Mouse (Mus musculus): Measurements from ENCODE around the gene Uqcrc1. TPM values are rescaled to one million over a fixed set of nuclear protein-coding genes. Genes with fewer than 3 reads are reported as not detected.
A peak's percentile ranks its signal among the peaks of the same experiment; 100 is the strongest.

The Uqcrc1 gene
- total and polyA plus RNA-seq, 2 experiments from 2014 or later, result 1,707 to 1,782 TPM

GRCm38 (mm10) chr9:108991428-108992084, 55.1 kb downstream of the Uqcrc1 start, which contains the start of gene Pfkfb4:
Pfkfb4 (plus strand) TSS chr9:108991778.
- 2% methylated on average over 31 of the region's 31 CpGs for WGBS
- Histone ChIP-seq H3K9me3 (replicated peaks; ENCODE audit: control insufficient read depth, low read length) (no peaks in the 10 kb centered on the region), H3K36me3 (replicated peaks; ENCODE audit: control insufficient read depth, insufficient read depth, low read length) (no peaks in the 10 kb centered on the region), H3K27ac (ENCODE audit: low read depth) (peak within 1 kb of the TSS; percentile 93), H3K9ac (replicated peaks; ENCODE audit: low read depth, low read length) (peak within 1 kb of the TSS; percentile 48; the same call in 1 of the 2 replicates), H3K4me2 (ENCODE audit: low read depth, low read length) (peak within 1 kb of the TSS; percentile 88), H3K27me3 (ENCODE audit: control insufficient read depth, insufficient read depth, low read length) (no peaks in the 10 kb centered on the region), H3K4me1 (ENCODE audit: control insufficient read depth, insufficient read depth) (peaks cover 34% of the 10 kb centered on the region), H3K4me3 (ENCODE audit: low read depth, low read length) (peak within 1 kb of the TSS; percentile 53)
- TF ChIP-seq CTCF (IDR thresholded peaks at IDR 0.05; ENCODE audit: low read depth), result no peak
- no peak for TF ChIP-seq EP300 (IDR thresholded peaks at IDR 0.05; ENCODE audit: low read depth)
- ATAC-seq (ENCODE audit: insufficient read depth, low read depth) (peak; percentile 92), DNase-seq (ENCODE audit: low spot score) (peak; percentile 100)

- H3K27ac ChIP-seq (ENCODE audit: low read depth), result 0 out of 2 replicates have a peak overlapping the region, but pooled peaks have one; percentile 28
- 14% methylated on average over 18 of the region's 18 CpGs for WGBS
- no peak for ATAC-seq (ENCODE audit: insufficient read depth, low read depth)
Observed at GRCm38 (mm10) chr9:108992085-108992469, 55.6 kb downstream of the Uqcrc1 start.

GRCm38 (mm10) chr9:108992620-108993361, 56.4 kb downstream of the Uqcrc1 start:
- Histone ChIP-seq H3K9ac (replicated peaks; ENCODE audit: low read depth, low read length) (no peak overlapping the region), H3K27ac (ENCODE audit: low read depth) (no peak overlapping the region), H3K4me3 (ENCODE audit: low read depth, low read length) (no peak overlapping the region), H3K27me3 (ENCODE audit: control insufficient read depth, insufficient read depth, low read length) (no peaks in the 10 kb centered on the region), H3K4me1 (ENCODE audit: control insufficient read depth, insufficient read depth) (peaks cover 34% of the 10 kb centered on the region), H3K4me2 (ENCODE audit: low read depth, low read length) (0 out of 2 replicates have a peak overlapping the region, but pooled peaks have one; percentile 88), H3K36me3 (replicated peaks; ENCODE audit: control insufficient read depth, insufficient read depth, low read length) (no peaks in the 10 kb centered on the region), H3K9me3 (replicated peaks; ENCODE audit: control insufficient read depth, low read length) (no peaks in the 10 kb centered on the region)
- TF ChIP-seq EP300 (IDR thresholded peaks at IDR 0.05; ENCODE audit: low read depth), result no peak
- TF ChIP-seq CTCF (IDR thresholded peaks at IDR 0.05; ENCODE audit: low read depth), result no peak
- DNase-seq (ENCODE audit: low spot score) (no peak), ATAC-seq (ENCODE audit: insufficient read depth, low read depth) (no peak)
- 63% methylated on average over 9 of the region's 9 CpGs for WGBS

More at GRCm38 (mm10) chr9:108992085-108992469, 55.6 kb downstream of the Uqcrc1 start:
- Histone ChIP-seq H3K9me3 (replicated peaks; ENCODE audit: control insufficient read depth, low read length) (no peaks in the 10 kb centered on the region), H3K27me3 (ENCODE audit: control insufficient read depth, insufficient read depth, low read length) (no peaks in the 10 kb centered on the region), H3K4me1 (ENCODE audit: control insufficient read depth, insufficient read depth) (peaks cover 34% of the 10 kb centered on the region), H3K9ac (replicated peaks; ENCODE audit: low read depth, low read length) (no peak overlapping the region), H3K4me3 (ENCODE audit: low read depth, low read length) (peak overlapping the region; percentile 53), H3K4me2 (ENCODE audit: low read depth, low read length) (peak overlapping the region; percentile 88), H3K36me3 (replicated peaks; ENCODE audit: control insufficient read depth, insufficient read depth, low read length) (no peaks in the 10 kb centered on the region)
- no peak for TF ChIP-seq EP300 (IDR thresholded peaks at IDR 0.05; ENCODE audit: low read depth)
- DNase-seq (ENCODE audit: low spot score), result no peak

- DNase-seq (ENCODE audit: low spot score) (no peak), ATAC-seq (ENCODE audit: insufficient read depth, low read depth) (no peak)
- H3K4me1 ChIP-seq (ENCODE audit: control insufficient read depth, insufficient read depth), result no peaks in the 10 kb centered on the region
- TF ChIP-seq CTCF (IDR thresholded peaks at IDR 0.05; ENCODE audit: low read depth) (no peak), EP300 (IDR thresholded peaks at IDR 0.05; ENCODE audit: low read depth) (no peak)
- no peaks in the 10 kb centered on the region for H3K27me3 ChIP-seq (ENCODE audit: control insufficient read depth, insufficient read depth, low read length)
- no peak overlapping the region for H3K9ac ChIP-seq (replicated peaks; ENCODE audit: low read depth, low read length)
- H3K9me3 ChIP-seq (replicated peaks; ENCODE audit: control insufficient read depth, low read length), result no peaks in the 10 kb centered on the region
- no peak overlapping the region for H3K27ac ChIP-seq (ENCODE audit: low read depth)
- no peak overlapping the region for H3K4me3 ChIP-seq (ENCODE audit: low read depth, low read length)
- no peak overlapping the region for H3K4me2 ChIP-seq (ENCODE audit: low read depth, low read length)
- no peaks in the 10 kb centered on the region for H3K36me3 ChIP-seq (replicated peaks; ENCODE audit: control insufficient read depth, insufficient read depth, low read length)
- WGBS, result 58% methylated on average over 9 of the region's 9 CpGs
Observed at GRCm38 (mm10) chr9:108996411-108996810, 60.0 kb downstream of the Uqcrc1 start.

- Histone ChIP-seq H3K4me1 (ENCODE audit: control insufficient read depth, insufficient read depth) (no peaks in the 10 kb centered on the region), H3K27me3 (ENCODE audit: control insufficient read depth, insufficient read depth, low read length) (no peaks in the 10 kb centered on the region), H3K9me3 (replicated peaks; ENCODE audit: control insufficient read depth, low read length) (no peaks in the 10 kb centered on the region), H3K4me3 (ENCODE audit: low read depth, low read length) (no peak overlapping the region), H3K9ac (replicated peaks; ENCODE audit: low read depth, low read length) (no peak overlapping the region), H3K4me2 (ENCODE audit: low read depth, low read length) (no peak overlapping the region), H3K27ac (ENCODE audit: low read depth) (no peak overlapping the region), H3K36me3 (replicated peaks; ENCODE audit: control insufficient read depth, insufficient read depth, low read length) (no peaks in the 10 kb centered on the region)
- 74% methylated on average over 19 of the region's 19 CpGs for WGBS
- DNase-seq (ENCODE audit: low spot score) (no peak), ATAC-seq (ENCODE audit: insufficient read depth, low read depth) (no peak)
- TF ChIP-seq CTCF (IDR thresholded peaks at IDR 0.05; ENCODE audit: low read depth), result no peak
- no peak for TF ChIP-seq EP300 (IDR thresholded peaks at IDR 0.05; ENCODE audit: low read depth)
Observed at GRCm38 (mm10) chr9:108998287-108999166, 62.1 kb downstream of the Uqcrc1 start.
